Mouse (Mus musculus): Measurements from ENCODE around the gene Gtf2f2. TPM values are rescaled to one million over a fixed set of nuclear protein-coding genes. Genes with fewer than 3 reads are reported as not detected.

Gene Gtf2f2
- total and polyA plus RNA-seq, 3 experiments, result 57.6 to 71.2 TPM; not detected in 1

GRCm38 (mm10) chr14:75941500-75941899, 69.2 kb downstream of the Gtf2f2 start:
- H3K79me2 ChIP-seq (ENCODE audit: control insufficient read depth, insufficient read depth, low read length, poor library complexity), result peaks cover 3% of the 10 kb centered on the region; the same call in 1 of the 2 replicates
- no peaks in the 10 kb centered on the region for H3K9me3 ChIP-seq (replicated peaks; ENCODE audit: insufficient read depth, low read length)
- no peak for TF ChIP-seq RAD21 (IDR thresholded peaks at IDR 0.05; ENCODE audit: low read depth, low read length)
- TF ChIP-seq MXI1 (IDR thresholded peaks at IDR 0.05; ENCODE audit: low read depth, low read length), result no peak
- TF ChIP-seq USF2 (IDR thresholded peaks at IDR 0.05; ENCODE audit: borderline replicate concordance in 1 of 2, insufficient read depth in 1 of 2, low read depth in 1 of 2, low read length in 2 of 2), result no peak
- TF ChIP-seq CHD2 (IDR thresholded peaks at IDR 0.05; ENCODE audit: low read length), result no peak
- no peak for TF ChIP-seq SMC3 (IDR thresholded peaks at IDR 0.05; ENCODE audit: low read depth, low read length)
- TF ChIP-seq HCFC1 (IDR thresholded peaks at IDR 0.05; ENCODE audit: low read depth, low read length), result no peak
- TF ChIP-seq GABPA (IDR thresholded peaks at IDR 0.05; ENCODE audit: low read depth, low read length), result no peak
- TF ChIP-seq CTCF (IDR thresholded peaks at IDR 0.05 in 2 of 3, conservative IDR thresholded peaks at IDR 0.05 in 1 of 3; ENCODE audit: control insufficient read depth in 1 of 3, insufficient read depth in 1 of 3, low read depth in 2 of 3, low read length in 3 of 3, poor library complexity in 1 of 3, severe bottlenecking in 1 of 3), result no peak
- no peak for TF ChIP-seq ZKSCAN1 (IDR thresholded peaks at IDR 0.05; ENCODE audit: low read depth, low read length)
- no peak overlapping the region for H3K9ac ChIP-seq (ENCODE audit: control insufficient read depth, low read depth, low read length, poor library complexity, severe bottlenecking)
- no peak overlapping the region for H3K4me3 ChIP-seq (ENCODE audit: control insufficient read depth in 1 of 2, insufficient read depth in 1 of 2, low read depth in 2 of 2, low read length in 2 of 2)
- no peak for DNase-seq (ENCODE audit: low read depth, low spot score)
- H3K36me3 ChIP-seq (ENCODE audit: control insufficient read depth in 1 of 2, insufficient read depth in 2 of 2, low read length in 2 of 2), result peaks cover 0 to 6% of the 10 kb centered on the region in 2 experiments; a peak in 3 of 4 replicates
- H3K4me1 ChIP-seq (ENCODE audit: control insufficient read depth in 1 of 2, insufficient read depth in 2 of 2, low read length in 2 of 2), result no peaks in the 10 kb centered on the region
- H3K27ac ChIP-seq (ENCODE audit: control insufficient read depth, low read depth, low read length), result no peak overlapping the region
- H3K27me3 ChIP-seq (ENCODE audit: control insufficient read depth in 1 of 2, insufficient read depth in 2 of 2, low read length in 2 of 2), result no peaks in the 10 kb centered on the region

GRCm38 (mm10) chr14:75937714-75938113, 73.0 kb downstream of the Gtf2f2 start:
- H3K36me3 ChIP-seq (ENCODE audit: control insufficient read depth in 1 of 2, insufficient read depth in 2 of 2, low read length in 2 of 2), result peaks cover 5 to 11% of the 10 kb centered on the region in 2 experiments

DNA sequence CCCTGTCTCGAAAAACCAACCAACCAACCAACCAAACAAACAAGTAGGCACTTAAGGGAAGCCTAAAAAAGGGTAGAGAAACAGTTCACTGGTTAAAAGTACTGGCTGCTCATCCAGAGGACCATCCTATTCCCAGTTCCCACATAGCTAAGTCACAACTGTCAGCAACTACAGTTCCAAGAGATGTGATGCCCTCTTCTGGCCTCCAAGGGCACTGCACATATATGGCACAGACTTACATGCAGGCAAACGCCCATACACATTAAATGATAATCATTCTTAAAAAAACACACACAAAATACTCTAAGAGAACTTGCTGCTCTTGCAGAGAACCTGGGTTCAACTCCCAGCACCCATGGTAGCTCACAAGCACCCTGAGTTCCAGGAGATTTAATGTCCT, 76.3 kb downstream of the Gtf2f2 start:
- no peak overlapping the region for H3K4me3 ChIP-seq (ENCODE audit: control insufficient read depth in 1 of 2, insufficient read depth in 1 of 2, low read depth in 2 of 2, low read length in 2 of 2)
- no peaks in the 10 kb centered on the region for H3K27me3 ChIP-seq (ENCODE audit: control insufficient read depth in 1 of 2, insufficient read depth in 2 of 2, low read length in 2 of 2)
- H3K9me3 ChIP-seq (replicated peaks; ENCODE audit: insufficient read depth, low read length), result no peaks in the 10 kb centered on the region
- DNase-seq (ENCODE audit: low read depth, low spot score), result peak; percentile 53
- peaks cover 5 to 8% of the 10 kb centered on the region in 2 experiments for H3K36me3 ChIP-seq (ENCODE audit: control insufficient read depth in 1 of 2, insufficient read depth in 2 of 2, low read length in 2 of 2)
- H3K79me2 ChIP-seq (ENCODE audit: control insufficient read depth, insufficient read depth, low read length, poor library complexity), result peaks cover 6% of the 10 kb centered on the region
- no peak for TF ChIP-seq EP300 (IDR thresholded peaks at IDR 0.05; ENCODE audit: low read depth in 1 of 2, low read length in 2 of 2)
- peak; percentile 37 to 54 (median 48) for TF ChIP-seq CTCF (IDR thresholded peaks at IDR 0.05 in 2 of 3, conservative IDR thresholded peaks at IDR 0.05 in 1 of 3; ENCODE audit: control insufficient read depth in 1 of 3, insufficient read depth in 1 of 3, low read depth in 2 of 3, low read length in 3 of 3, poor library complexity in 1 of 3, severe bottlenecking in 1 of 3)
- no peak for TF ChIP-seq MEF2A (IDR thresholded peaks at IDR 0.05; ENCODE audit: extremely low read depth, insufficient replicate concordance, low read depth, low read length, poor library complexity, severe bottlenecking)
- TF ChIP-seq USF1 (IDR thresholded peaks at IDR 0.05; ENCODE audit: low read depth, low read length), result no peak
- peak; percentile 8 for TF ChIP-seq RAD21 (IDR thresholded peaks at IDR 0.05; ENCODE audit: low read depth, low read length)
- no peak for TF ChIP-seq E2F4 (IDR thresholded peaks at IDR 0.05; ENCODE audit: borderline replicate concordance, low read depth, low read length)
- no peak for TF ChIP-seq CHD1 (IDR thresholded peaks at IDR 0.05; ENCODE audit: low read depth, low read length)
- no peak overlapping the region for H3K9ac ChIP-seq (ENCODE audit: control insufficient read depth, low read depth, low read length, poor library complexity, severe bottlenecking)
- no peak overlapping the region for H3K27ac ChIP-seq (ENCODE audit: control insufficient read depth, low read depth, low read length)
- H3K4me1 ChIP-seq (ENCODE audit: control insufficient read depth in 1 of 2, insufficient read depth in 2 of 2, low read length in 2 of 2), result peaks cover 3 to 6% of the 10 kb centered on the region in 2 experiments; a peak in 3 of 4 replicates

More at GRCm38 (mm10) chr14:75937714-75938113, 73.0 kb downstream of the Gtf2f2 start:
- Histone ChIP-seq H3K4me1 (ENCODE audit: control insufficient read depth in 1 of 2, insufficient read depth in 2 of 2, low read length in 2 of 2) (peaks cover 3 to 6% of the 10 kb centered on the region in 2 experiments; a peak in 3 of 4 replicates), H3K27ac (ENCODE audit: control insufficient read depth, low read depth, low read length) (no peak overlapping the region), H3K9ac (ENCODE audit: control insufficient read depth, low read depth, low read length, poor library complexity, severe bottlenecking) (no peak overlapping the region), H3K27me3 (ENCODE audit: control insufficient read depth in 1 of 2, insufficient read depth in 2 of 2, low read length in 2 of 2) (no peaks in the 10 kb centered on the region), H3K4me3 (ENCODE audit: control insufficient read depth in 1 of 2, insufficient read depth in 1 of 2, low read depth in 2 of 2, low read length in 2 of 2) (no peak overlapping the region), H3K9me3 (replicated peaks; ENCODE audit: insufficient read depth, low read length) (no peaks in the 10 kb centered on the region), H3K79me2 (ENCODE audit: control insufficient read depth, insufficient read depth, low read length, poor library complexity) (peaks cover 7% of the 10 kb centered on the region)
- no peak for TF ChIP-seq ZNF384 (IDR thresholded peaks at IDR 0.05; ENCODE audit: low read depth, low read length)
- TF ChIP-seq E2F4 (IDR thresholded peaks at IDR 0.05; ENCODE audit: borderline replicate concordance, low read depth, low read length), result no peak
- TF ChIP-seq GABPA (IDR thresholded peaks at IDR 0.05; ENCODE audit: low read depth, low read length), result no peak
- TF ChIP-seq ETS1 (IDR thresholded peaks at IDR 0.05; ENCODE audit: low read depth, low read length), result no peak
- TF ChIP-seq RAD21 (IDR thresholded peaks at IDR 0.05; ENCODE audit: low read depth, low read length), result no peak
- TF ChIP-seq UBTF (IDR thresholded peaks at IDR 0.05; ENCODE audit: borderline replicate concordance, insufficient read depth, low read depth, low read length), result no peak
- TF ChIP-seq USF2 (IDR thresholded peaks at IDR 0.05; ENCODE audit: borderline replicate concordance in 1 of 2, insufficient read depth in 1 of 2, low read depth in 1 of 2, low read length in 2 of 2), result no peak
- no peak for TF ChIP-seq POLR2AphosphoS5 (IDR thresholded peaks at IDR 0.05; ENCODE audit: borderline replicate concordance, low read depth, low read length)
- no peak for TF ChIP-seq ZC3H11A (IDR thresholded peaks at IDR 0.05; ENCODE audit: low read depth, low read length)
- no peak for TF ChIP-seq CHD2 (IDR thresholded peaks at IDR 0.05; ENCODE audit: low read length)
- no peak for TF ChIP-seq ZMIZ1 (IDR thresholded peaks at IDR 0.05; ENCODE audit: low read depth, low read length)
- no peak for TF ChIP-seq HCFC1 (IDR thresholded peaks at IDR 0.05; ENCODE audit: low read depth, low read length)
- TF ChIP-seq CHD1 (IDR thresholded peaks at IDR 0.05; ENCODE audit: low read depth, low read length), result no peak
- no peak for TF ChIP-seq MAX (IDR thresholded peaks at IDR 0.05; ENCODE audit: low read length)
- no peak for TF ChIP-seq ZKSCAN1 (IDR thresholded peaks at IDR 0.05; ENCODE audit: low read depth, low read length)
- peak; percentile 16 for DNase-seq (ENCODE audit: low read depth, low spot score)

Data from MEL (cell line).